Mouse (Mus musculus): Measurements from ENCODE around the gene Saa2. TPM values are rescaled to one million over a fixed set of nuclear protein-coding genes. Genes with fewer than 3 reads are reported as not detected.
"Not testable (repeated sequence)": the region's sequence is repeated elsewhere in the genome, so short reads cannot be mapped to it uniquely, and the experiment has no call there.

Gene Saa2
- total and polyA plus RNA-seq, 2 experiments from 2014 or later = not detected

GRCm38 (mm10) chr7:46724396-46724795 is 27.2 kb upstream of the Saa2 start:
- DNase-seq (ENCODE audit: low spot score) (no peak), ATAC-seq (ENCODE audit: insufficient read depth, low read depth) (no peak)
- no peaks in the 10 kb centered on the region for H3K4me1 ChIP-seq (ENCODE audit: control insufficient read depth, insufficient read depth)
- H3K4me3 ChIP-seq (ENCODE audit: low read depth, low read length) = no peak overlapping the region
- no peaks in the 10 kb centered on the region for H3K9me3 ChIP-seq (replicated peaks; ENCODE audit: control insufficient read depth, low read length)
- H3K4me2 ChIP-seq (ENCODE audit: low read depth, low read length) = no peak overlapping the region
- H3K9ac ChIP-seq (replicated peaks; ENCODE audit: low read depth, low read length) = no peak overlapping the region
- no peak overlapping the region for H3K27ac ChIP-seq (ENCODE audit: low read depth)
- H3K27me3 ChIP-seq (ENCODE audit: control insufficient read depth, insufficient read depth, low read length) = no peaks in the 10 kb centered on the region
- TF ChIP-seq CTCF (IDR thresholded peaks at IDR 0.05; ENCODE audit: low read depth) (no peak), EP300 (IDR thresholded peaks at IDR 0.05; ENCODE audit: low read depth) (no peak)
- H3K36me3 ChIP-seq (replicated peaks; ENCODE audit: control insufficient read depth, insufficient read depth, low read length) = no peaks in the 10 kb centered on the region
- 67% methylated on average over 5 of the region's 5 CpGs for WGBS

- H3K4me2 ChIP-seq (ENCODE audit: low read depth, low read length) = no peak overlapping the region
- H3K9ac ChIP-seq (replicated peaks; ENCODE audit: low read depth, low read length) = no peak overlapping the region
- H3K4me3 ChIP-seq (ENCODE audit: low read depth, low read length) = no peak overlapping the region
- H3K4me1 ChIP-seq (ENCODE audit: control insufficient read depth, insufficient read depth) = no peaks in the 10 kb centered on the region
- TF ChIP-seq EP300 (IDR thresholded peaks at IDR 0.05; ENCODE audit: low read depth) (no peak), CTCF (IDR thresholded peaks at IDR 0.05; ENCODE audit: low read depth) (no peak)
- no peaks in the 10 kb centered on the region for H3K27me3 ChIP-seq (ENCODE audit: control insufficient read depth, insufficient read depth, low read length)
- DNase-seq (ENCODE audit: low spot score) = no peak
- no peaks in the 10 kb centered on the region for H3K9me3 ChIP-seq (replicated peaks; ENCODE audit: control insufficient read depth, low read length)
- H3K36me3 ChIP-seq (replicated peaks; ENCODE audit: control insufficient read depth, insufficient read depth, low read length) = no peaks in the 10 kb centered on the region
- no peak overlapping the region for H3K27ac ChIP-seq (ENCODE audit: low read depth)
- ATAC-seq (ENCODE audit: insufficient read depth, low read depth) = no peak
- 64% methylated on average over 1 of the region's 1 CpGs for WGBS
These were observed 24.0 kb upstream of the Saa2 start for GRCm38 (mm10) chr7:46727584-46727983.

GRCm38 (mm10) chr7:46732458-46732857 is 19.1 kb upstream of the Saa2 start, which contains the start of gene Saa4:
Gene Saa4, minus strand, starts transcription at chr7:46732603.
- H3K9me3 ChIP-seq (replicated peaks; ENCODE audit: control insufficient read depth, low read length) = no peaks in the 10 kb centered on the region
- H3K27me3 ChIP-seq (ENCODE audit: control insufficient read depth, insufficient read depth, low read length) = no peaks in the 10 kb centered on the region
- 79% methylated on average over 4 of the region's 4 CpGs for WGBS
- H3K27ac ChIP-seq (ENCODE audit: low read depth) = no peak within 1 kb of the TSS
- no peak within 1 kb of the TSS for H3K4me2 ChIP-seq (ENCODE audit: low read depth, low read length)
- no peaks in the 10 kb centered on the region for H3K36me3 ChIP-seq (replicated peaks; ENCODE audit: control insufficient read depth, insufficient read depth, low read length)
- DNase-seq (ENCODE audit: low spot score) (no peak), ATAC-seq (ENCODE audit: insufficient read depth, low read depth) (no peak)
- H3K9ac ChIP-seq (replicated peaks; ENCODE audit: low read depth, low read length) = no peak within 1 kb of the TSS
- TF ChIP-seq EP300 (IDR thresholded peaks at IDR 0.05; ENCODE audit: low read depth) (no peak), CTCF (IDR thresholded peaks at IDR 0.05; ENCODE audit: low read depth) (no peak)
- no peak within 1 kb of the TSS for H3K4me3 ChIP-seq (ENCODE audit: low read depth, low read length)
- H3K4me1 ChIP-seq (ENCODE audit: control insufficient read depth, insufficient read depth) = no peaks in the 10 kb centered on the region

- Histone ChIP-seq H3K4me3 (ENCODE audit: low read depth, low read length) (no peak overlapping the region), H3K9ac (replicated peaks; ENCODE audit: low read depth, low read length) (no peak overlapping the region), H3K9me3 (replicated peaks; ENCODE audit: control insufficient read depth, low read length) (no peaks in the 10 kb centered on the region), H3K4me2 (ENCODE audit: low read depth, low read length) (no peak overlapping the region), H3K36me3 (replicated peaks; ENCODE audit: control insufficient read depth, insufficient read depth, low read length) (no peaks in the 10 kb centered on the region), H3K27me3 (ENCODE audit: control insufficient read depth, insufficient read depth, low read length) (no peaks in the 10 kb centered on the region), H3K4me1 (ENCODE audit: control insufficient read depth, insufficient read depth) (no peaks in the 10 kb centered on the region), H3K27ac (ENCODE audit: low read depth) (no peak overlapping the region)
- ATAC-seq (ENCODE audit: insufficient read depth, low read depth) (no peak), DNase-seq (ENCODE audit: low spot score) (no peak)
- TF ChIP-seq EP300 (IDR thresholded peaks at IDR 0.05; ENCODE audit: low read depth) (no peak), CTCF (IDR thresholded peaks at IDR 0.05; ENCODE audit: low read depth) (no peak)
- 46% methylated on average over 2 of the region's 2 CpGs for WGBS
These were observed 16.6 kb upstream of the Saa2 start for GRCm38 (mm10) chr7:46734983-46735382.

GRCm38 (mm10) chr7:46738561-46739460 is 12.8 kb upstream of the Saa2 start:
- TF ChIP-seq EP300 (IDR thresholded peaks at IDR 0.05; ENCODE audit: low read depth) (no peak), CTCF (IDR thresholded peaks at IDR 0.05; ENCODE audit: low read depth) (no peak)
- Histone ChIP-seq H3K4me3 (ENCODE audit: low read depth, low read length) (no peak overlapping the region), H3K4me2 (ENCODE audit: low read depth, low read length) (no peak overlapping the region), H3K4me1 (ENCODE audit: control insufficient read depth, insufficient read depth) (no peaks in the 10 kb centered on the region), H3K9ac (replicated peaks; ENCODE audit: low read depth, low read length) (no peak overlapping the region), H3K27me3 (ENCODE audit: control insufficient read depth, insufficient read depth, low read length) (no peaks in the 10 kb centered on the region), H3K9me3 (replicated peaks; ENCODE audit: control insufficient read depth, low read length) (no peaks in the 10 kb centered on the region), H3K36me3 (replicated peaks; ENCODE audit: control insufficient read depth, insufficient read depth, low read length) (no peaks in the 10 kb centered on the region), H3K27ac (ENCODE audit: low read depth) (no peak overlapping the region)
- WGBS = 70% methylated on average over 12 of the region's 12 CpGs
- ATAC-seq (ENCODE audit: insufficient read depth, low read depth) = no peak
- DNase-seq (ENCODE audit: low spot score) = no peak

GRCm38 (mm10) chr7:46740041-46740440 is 11.5 kb upstream of the Saa2 start:
- 61% methylated on average over 5 of the region's 5 CpGs for WGBS
- not testable (repeated sequence) for DNase-seq (ENCODE audit: low spot score); H3K27ac ChIP-seq (ENCODE audit: low read depth); H3K4me3 ChIP-seq (ENCODE audit: low read depth, low read length); H3K4me2 ChIP-seq (ENCODE audit: low read depth, low read length); H3K27me3 ChIP-seq (ENCODE audit: control insufficient read depth, insufficient read depth, low read length); H3K9me3 ChIP-seq (replicated peaks; ENCODE audit: control insufficient read depth, low read length); H3K9ac ChIP-seq (replicated peaks; ENCODE audit: low read depth, low read length); H3K4me1 ChIP-seq (ENCODE audit: control insufficient read depth, insufficient read depth); H3K36me3 ChIP-seq (replicated peaks; ENCODE audit: control insufficient read depth, insufficient read depth, low read length); ATAC-seq (ENCODE audit: insufficient read depth, low read depth)

- not testable (repeated sequence) for H3K27ac ChIP-seq (ENCODE audit: low read depth); H3K9me3 ChIP-seq (replicated peaks; ENCODE audit: control insufficient read depth, low read length); H3K4me1 ChIP-seq (ENCODE audit: control insufficient read depth, insufficient read depth); H3K9ac ChIP-seq (replicated peaks; ENCODE audit: low read depth, low read length); H3K4me2 ChIP-seq (ENCODE audit: low read depth, low read length); DNase-seq (ENCODE audit: low spot score); H3K4me3 ChIP-seq (ENCODE audit: low read depth, low read length); ATAC-seq (ENCODE audit: insufficient read depth, low read depth); H3K27me3 ChIP-seq (ENCODE audit: control insufficient read depth, insufficient read depth, low read length); H3K36me3 ChIP-seq (replicated peaks; ENCODE audit: control insufficient read depth, insufficient read depth, low read length)
- WGBS = 61% methylated on average over 3 of the region's 3 CpGs
These were observed 8.7 kb upstream of the Saa2 start, which contains the start of gene Saa1 for GRCm38 (mm10) chr7:46742880-46743279. Gene Saa1, minus strand, starts transcription at chr7:46742980.

Measured in heart, postnatal 0 days (tissue).